Mouse (Mus musculus): Measurements from ENCODE around the gene Adk. TPM values are rescaled to one million over a fixed set of nuclear protein-coding genes. Genes with fewer than 3 reads are reported as not detected.
"Not testable (repeated sequence)": the region's sequence is repeated elsewhere in the genome, so short reads cannot be mapped to it uniquely, and the experiment has no call there.

The Adk gene
- polyA plus RNA-seq, 1 experiment from 2014 or later: 223 TPM

DNA sequence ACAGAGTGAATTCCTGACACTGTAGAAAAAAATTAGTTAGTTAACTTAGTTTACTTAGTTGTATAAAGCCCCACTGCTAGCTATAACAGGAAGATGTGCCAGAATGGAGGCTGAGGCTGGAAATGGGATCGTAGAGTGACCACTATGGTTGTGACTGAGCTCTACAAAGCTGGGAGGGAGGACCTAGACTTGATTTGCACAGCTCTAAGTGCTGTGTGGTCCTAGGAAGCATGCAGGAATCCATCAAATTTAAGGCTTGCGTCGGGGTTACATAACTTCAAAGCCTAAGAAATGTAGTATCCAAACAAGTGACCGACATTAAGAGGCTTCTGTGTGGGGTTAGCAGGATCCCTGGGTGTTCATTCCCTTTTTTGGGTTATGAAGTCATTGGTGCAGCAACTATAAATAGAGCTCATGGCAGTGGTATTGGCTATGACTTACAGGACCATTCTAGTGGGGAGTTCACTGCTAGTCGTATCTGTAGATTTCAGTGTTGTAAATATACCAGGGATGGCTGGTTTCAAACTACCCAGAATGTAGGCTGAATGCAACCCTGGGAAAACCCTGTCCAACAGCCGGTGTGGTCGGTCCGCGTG lies 410.8 kb downstream of the Adk start:
- H3K27me3 ChIP-seq: no peaks in the 10 kb centered on the region
- H3K4me1 ChIP-seq (replicated peaks): peaks cover 14% of the 10 kb centered on the region
- WGBS: 72% methylated on average over 9 of the region's 9 CpGs
- no peak overlapping the region for H3K4me2 ChIP-seq
- H3K27ac ChIP-seq: peak overlapping the region; percentile 50
- H3K9me3 ChIP-seq (replicated peaks): no peaks in the 10 kb centered on the region
- no peaks in the 10 kb centered on the region for H3K36me3 ChIP-seq
- H3K4me3 ChIP-seq: no peak overlapping the region
- no peak for ATAC-seq (replicated peaks; ENCODE audit: insufficient number of reproducible peaks, insufficient read depth, low FRiP score, low read depth)
- H3K9ac ChIP-seq: no peak overlapping the region

DNA sequence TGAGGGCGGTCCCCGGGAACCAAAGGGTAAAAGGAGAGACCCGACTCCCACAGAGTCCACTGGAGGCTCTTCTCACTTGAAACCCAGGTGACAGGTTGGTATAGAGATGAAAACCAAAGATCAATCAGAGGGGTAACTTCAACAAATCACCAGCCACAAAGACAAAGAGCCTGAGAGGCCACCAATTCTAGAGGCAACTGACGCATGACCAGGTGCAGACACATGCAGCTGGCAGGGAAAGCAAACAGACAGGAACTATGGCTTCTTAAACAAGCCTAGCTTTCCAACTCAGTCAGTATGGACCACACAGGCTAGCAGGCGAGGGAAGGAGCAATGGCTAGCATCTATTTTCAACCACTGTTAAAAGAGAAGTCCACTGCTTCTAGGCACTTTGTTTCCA lies 418.0 kb downstream of the Adk start:
- no peak overlapping the region for H3K9ac ChIP-seq
- H3K27me3 ChIP-seq: no peaks in the 10 kb centered on the region
- H3K4me2 ChIP-seq: no peak overlapping the region
- no peak overlapping the region for H3K27ac ChIP-seq
- ATAC-seq (replicated peaks; ENCODE audit: insufficient number of reproducible peaks, insufficient read depth, low FRiP score, low read depth): no peak
- no peak overlapping the region for H3K4me3 ChIP-seq
- 68% methylated on average over 5 of the region's 5 CpGs for WGBS
- no peaks in the 10 kb centered on the region for H3K36me3 ChIP-seq
- H3K4me1 ChIP-seq (replicated peaks): 0 out of 2 replicates have a peak, but pooled peaks cover 2% of the 10 kb centered on the region
- H3K9me3 ChIP-seq (replicated peaks): no peaks in the 10 kb centered on the region

- no peak overlapping the region for H3K4me2 ChIP-seq
- no peaks in the 10 kb centered on the region for H3K9me3 ChIP-seq (replicated peaks)
- no peak overlapping the region for H3K4me3 ChIP-seq
- H3K36me3 ChIP-seq: no peaks in the 10 kb centered on the region
- no peak overlapping the region for H3K9ac ChIP-seq
- 0 out of 2 replicates have a peak, but pooled peaks cover 2% of the 10 kb centered on the region for H3K4me1 ChIP-seq (replicated peaks)
- H3K27me3 ChIP-seq: no peaks in the 10 kb centered on the region
- ATAC-seq (replicated peaks; ENCODE audit: insufficient number of reproducible peaks, insufficient read depth, low FRiP score, low read depth): no peak
- H3K27ac ChIP-seq: no peak overlapping the region
- 95% methylated on average over 2 of the region's 2 CpGs for WGBS
These were observed 419.6 kb downstream of the Adk start for GRCm38 (mm10) chr14:21471975-21472374.

GRCm38 (mm10) chr14:21474593-21475132 lies 422.3 kb downstream of the Adk start:
- H3K27ac ChIP-seq; H3K9me3 ChIP-seq (replicated peaks); H3K4me2 ChIP-seq; ATAC-seq (replicated peaks; ENCODE audit: insufficient number of reproducible peaks, insufficient read depth, low FRiP score, low read depth); H3K4me3 ChIP-seq; H3K4me1 ChIP-seq (replicated peaks); H3K9ac ChIP-seq; H3K36me3 ChIP-seq; H3K27me3 ChIP-seq: not testable (repeated sequence)
- 85% methylated on average over 4 of the region's 4 CpGs for WGBS

GRCm38 (mm10) chr14:21477181-21477580 lies 424.8 kb downstream of the Adk start:
- Histone ChIP-seq H3K27me3 (no peaks in the 10 kb centered on the region), H3K4me2 (no peak overlapping the region), H3K4me1 (replicated peaks) (no peaks in the 10 kb centered on the region), H3K9ac (no peak overlapping the region), H3K9me3 (replicated peaks) (no peaks in the 10 kb centered on the region), H3K36me3 (no peaks in the 10 kb centered on the region), H3K27ac (no peak overlapping the region), H3K4me3 (no peak overlapping the region)
- 90% methylated on average over 2 of the region's 2 CpGs for WGBS
- ATAC-seq (replicated peaks; ENCODE audit: insufficient number of reproducible peaks, insufficient read depth, low FRiP score, low read depth): no peak

- Histone ChIP-seq H3K9ac (no peak overlapping the region), H3K4me2 (no peak overlapping the region), H3K27ac (no peak overlapping the region), H3K4me1 (replicated peaks) (no peaks in the 10 kb centered on the region), H3K36me3 (no peaks in the 10 kb centered on the region), H3K4me3 (no peak overlapping the region), H3K9me3 (replicated peaks) (no peaks in the 10 kb centered on the region), H3K27me3 (no peaks in the 10 kb centered on the region)
- ATAC-seq (replicated peaks; ENCODE audit: insufficient number of reproducible peaks, insufficient read depth, low FRiP score, low read depth): no peak
- WGBS: 92% methylated on average over 8 of the region's 8 CpGs
These were observed 427.2 kb downstream of the Adk start for GRCm38 (mm10) chr14:21479566-21479965.

GRCm38 (mm10) chr14:21480191-21480590 lies 427.8 kb downstream of the Adk start:
- no peaks in the 10 kb centered on the region for H3K27me3 ChIP-seq
- no peaks in the 10 kb centered on the region for H3K36me3 ChIP-seq
- H3K4me1 ChIP-seq (replicated peaks): no peaks in the 10 kb centered on the region
- 85% methylated on average over 5 of the region's 5 CpGs for WGBS
- no peaks in the 10 kb centered on the region for H3K9me3 ChIP-seq (replicated peaks)
- H3K4me2 ChIP-seq: no peak overlapping the region
- no peak for ATAC-seq (replicated peaks; ENCODE audit: insufficient number of reproducible peaks, insufficient read depth, low FRiP score, low read depth)
- no peak overlapping the region for H3K4me3 ChIP-seq
- H3K27ac ChIP-seq: no peak overlapping the region
- H3K9ac ChIP-seq: no peak overlapping the region

- no peak within 1 kb of the TSS for H3K9ac ChIP-seq
- no peak within 1 kb of the TSS for H3K4me2 ChIP-seq
- no peaks in the 10 kb centered on the region for H3K27me3 ChIP-seq
- no peaks in the 10 kb centered on the region for H3K36me3 ChIP-seq
- no peak for ATAC-seq (replicated peaks; ENCODE audit: insufficient number of reproducible peaks, insufficient read depth, low FRiP score, low read depth)
- no peak within 1 kb of the TSS for H3K27ac ChIP-seq
- no peaks in the 10 kb centered on the region for H3K4me1 ChIP-seq (replicated peaks)
- no peak within 1 kb of the TSS for H3K4me3 ChIP-seq
- no peaks in the 10 kb centered on the region for H3K9me3 ChIP-seq (replicated peaks)
- 89% methylated on average over 7 of the region's 7 CpGs for WGBS
These were observed 428.9 kb downstream of the Adk start, which contains the start of gene Kat6b for GRCm38 (mm10) chr14:21481231-21481630. Kat6b (plus strand) TSS chr14:21481434.

DNA sequence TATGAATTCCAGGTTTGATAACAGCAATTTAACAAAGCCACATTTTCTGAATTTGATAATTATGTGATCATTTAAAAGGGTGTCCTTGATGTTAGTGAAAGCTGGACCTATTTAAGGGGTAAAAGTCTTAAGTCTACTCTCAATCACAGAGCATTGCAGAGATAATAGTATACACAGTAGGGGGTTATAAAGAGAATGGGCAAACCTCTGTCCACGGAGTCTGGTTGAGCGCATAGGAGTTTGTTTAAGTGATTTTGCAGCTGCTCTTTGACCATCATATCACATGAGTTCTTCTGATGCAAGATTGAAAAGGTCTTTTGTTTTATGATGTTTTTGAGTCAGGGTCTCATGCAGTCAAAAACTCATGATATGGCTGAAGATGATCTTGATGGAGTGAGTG lies 431.8 kb downstream of the Adk start:
- Histone ChIP-seq H3K4me3 (no peak overlapping the region), H3K9ac (no peak overlapping the region), H3K4me2 (no peak overlapping the region), H3K36me3 (no peaks in the 10 kb centered on the region), H3K27me3 (no peaks in the 10 kb centered on the region), H3K27ac (no peak overlapping the region), H3K9me3 (replicated peaks) (no peaks in the 10 kb centered on the region), H3K4me1 (replicated peaks) (no peaks in the 10 kb centered on the region)
- no peak for ATAC-seq (replicated peaks; ENCODE audit: insufficient number of reproducible peaks, insufficient read depth, low FRiP score, low read depth)
- WGBS: 82% methylated on average over 2 of the region's 2 CpGs

- H3K27me3 ChIP-seq: no peaks in the 10 kb centered on the region
- H3K36me3 ChIP-seq: no peaks in the 10 kb centered on the region
- no peak for ATAC-seq (replicated peaks; ENCODE audit: insufficient number of reproducible peaks, insufficient read depth, low FRiP score, low read depth)
- no peaks in the 10 kb centered on the region for H3K9me3 ChIP-seq (replicated peaks)
- no peak overlapping the region for H3K4me2 ChIP-seq
- H3K4me1 ChIP-seq (replicated peaks): no peaks in the 10 kb centered on the region
- H3K27ac ChIP-seq: no peak overlapping the region
- 88% methylated on average over 10 of the region's 10 CpGs for WGBS
- H3K4me3 ChIP-seq: no peak overlapping the region
- no peak overlapping the region for H3K9ac ChIP-seq
These were observed 432.3 kb downstream of the Adk start for GRCm38 (mm10) chr14:21484693-21485092.

DNA sequence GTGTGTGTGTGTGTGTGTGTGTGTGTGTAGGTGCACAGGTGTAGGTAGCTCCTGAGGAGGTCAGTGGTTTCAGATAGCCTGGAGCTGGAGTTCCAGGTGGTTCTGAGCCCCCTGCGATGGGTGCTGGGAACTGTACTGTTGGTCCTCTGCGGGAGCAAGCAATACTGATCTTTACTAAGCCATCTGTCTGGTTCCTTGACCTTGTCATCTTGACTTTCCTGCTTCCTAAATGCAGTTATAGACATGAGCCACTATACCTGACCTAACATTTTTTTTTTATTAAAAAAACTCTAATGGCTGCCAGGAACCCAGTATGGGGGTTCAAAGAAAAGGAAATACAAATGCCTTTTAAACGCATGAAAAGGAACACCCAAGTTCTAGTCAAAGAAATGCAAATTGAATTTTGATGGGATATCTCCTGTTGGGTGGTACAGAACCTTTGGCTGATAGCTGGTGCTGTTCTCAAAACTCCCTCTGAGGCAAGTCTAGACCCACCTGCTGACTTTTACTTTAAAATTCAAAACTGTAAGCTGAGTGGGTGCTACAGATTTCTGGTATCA lies 433.7 kb downstream of the Adk start:
- no peaks in the 10 kb centered on the region; the same call in 1 of the 2 replicates for H3K4me1 ChIP-seq (replicated peaks)
- no peaks in the 10 kb centered on the region for H3K9me3 ChIP-seq (replicated peaks)
- no peak overlapping the region for H3K4me2 ChIP-seq
- H3K36me3 ChIP-seq: no peaks in the 10 kb centered on the region
- WGBS: 85% methylated on average over 3 of the region's 3 CpGs
- H3K9ac ChIP-seq: no peak overlapping the region
- no peaks in the 10 kb centered on the region for H3K27me3 ChIP-seq
- no peak overlapping the region for H3K4me3 ChIP-seq
- ATAC-seq (replicated peaks; ENCODE audit: insufficient number of reproducible peaks, insufficient read depth, low FRiP score, low read depth): no peak
- H3K27ac ChIP-seq: no peak overlapping the region

- not testable (repeated sequence) for H3K36me3 ChIP-seq; ATAC-seq (replicated peaks; ENCODE audit: insufficient number of reproducible peaks, insufficient read depth, low FRiP score, low read depth); H3K9ac ChIP-seq; H3K27me3 ChIP-seq; H3K4me1 ChIP-seq (replicated peaks); H3K4me3 ChIP-seq; H3K27ac ChIP-seq; H3K4me2 ChIP-seq; H3K9me3 ChIP-seq (replicated peaks)
- 91% methylated on average over 2 of the region's 2 CpGs for WGBS
These were observed 434.8 kb downstream of the Adk start for GRCm38 (mm10) chr14:21487135-21487534.

All from heart, embryonic 15.5 days (tissue).